Mouse (Mus musculus): ENCODE data around the gene Rnf126. TPM values are rescaled to one million over a fixed set of nuclear protein-coding genes. Genes with fewer than 3 reads are reported as not detected.
A peak's percentile ranks its signal among the peaks of the same experiment; 100 is the strongest.

Gene Rnf126
- polyA plus RNA-seq, 1 experiment from 2014 or later: 77.0 TPM

DNA sequence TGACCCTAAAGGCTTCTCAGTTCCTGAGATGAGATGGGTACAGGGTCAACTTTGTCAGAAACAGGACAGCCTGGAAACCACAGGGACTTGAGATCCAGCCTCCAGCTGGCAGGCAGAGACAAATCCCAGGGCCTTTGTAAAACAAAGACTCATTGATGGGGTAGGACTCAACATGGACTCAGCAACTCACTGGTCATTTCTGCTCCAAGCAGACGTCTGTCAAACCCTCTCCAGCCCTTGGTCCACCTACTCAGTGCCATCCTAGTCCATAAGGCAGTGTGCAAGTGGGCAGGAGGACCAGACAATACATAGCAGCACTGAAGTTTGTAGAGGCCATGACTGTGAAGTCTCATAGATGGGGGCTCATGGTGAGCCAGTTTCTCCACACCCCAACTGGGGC is 53.6 kb downstream of the Rnf126 start:
- peaks cover 13% of the 10 kb centered on the region for H3K4me1 ChIP-seq (ENCODE audit: insufficient read depth, low read length)
- no peak overlapping the region for H3K27ac ChIP-seq (ENCODE audit: low read length)
- H3K36me3 ChIP-seq (ENCODE audit: insufficient read depth, low read length): peaks cover 33% of the 10 kb centered on the region
- H3K4me2 ChIP-seq (replicated peaks; ENCODE audit: low read depth, low read length): no peak overlapping the region
- no peak overlapping the region for H3K9ac ChIP-seq (replicated peaks; ENCODE audit: low read length)
- H3K9me3 ChIP-seq (ENCODE audit: low read length): no peaks in the 10 kb centered on the region
- no peak overlapping the region for H3K4me3 ChIP-seq (ENCODE audit: low read length)
- no peak for ATAC-seq (ENCODE audit: low FRiP score, low TSS enrichment)
- 42% methylated on average over 1 of the region's 1 CpGs for WGBS
- peaks cover 37% of the 10 kb centered on the region for H3K27me3 ChIP-seq (ENCODE audit: insufficient read depth, low read length)

DNA sequence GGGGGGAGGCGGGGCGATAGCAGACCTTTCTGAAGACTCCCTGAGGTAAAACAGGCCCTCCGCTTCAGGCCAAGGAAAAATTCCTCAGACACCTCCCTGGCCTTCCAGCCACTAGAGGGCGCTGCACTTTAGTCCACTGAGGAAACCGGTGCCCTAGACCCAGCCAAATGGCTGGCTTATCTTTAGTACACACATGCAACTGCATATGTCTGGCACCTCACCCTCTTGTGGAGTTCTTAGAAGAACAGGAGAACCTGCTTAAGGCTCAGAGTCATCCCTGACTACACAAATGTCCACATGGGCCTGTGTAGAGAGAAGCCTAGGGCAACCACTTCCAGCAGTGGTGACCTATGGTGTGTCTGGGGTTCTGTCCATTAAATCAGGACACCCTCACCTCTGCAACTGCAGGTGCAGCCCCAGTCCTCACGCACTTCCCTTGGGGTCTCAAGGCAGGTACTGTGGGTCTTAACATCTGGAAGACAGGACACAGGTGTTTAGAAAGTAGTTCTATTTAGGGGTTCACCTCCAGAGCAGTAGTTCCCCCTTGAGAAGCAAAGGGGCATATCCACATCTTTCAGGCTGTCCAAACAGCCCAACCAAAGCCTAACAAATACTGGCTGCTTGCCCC is 54.1 kb downstream of the Rnf126 start:
- ATAC-seq (ENCODE audit: low FRiP score, low TSS enrichment): peak; percentile 21; the same call in 1 of the 2 replicates
- Histone ChIP-seq H3K4me2 (replicated peaks; ENCODE audit: low read depth, low read length) (no peak overlapping the region), H3K4me3 (ENCODE audit: low read length) (no peak overlapping the region), H3K27ac (ENCODE audit: low read length) (no peak overlapping the region), H3K27me3 (ENCODE audit: insufficient read depth, low read length) (peaks cover 32% of the 10 kb centered on the region), H3K9ac (replicated peaks; ENCODE audit: low read length) (no peak overlapping the region), H3K4me1 (ENCODE audit: insufficient read depth, low read length) (peaks cover 13% of the 10 kb centered on the region), H3K9me3 (ENCODE audit: low read length) (no peaks in the 10 kb centered on the region), H3K36me3 (ENCODE audit: insufficient read depth, low read length) (peaks cover 34% of the 10 kb centered on the region)
- WGBS: 19% methylated on average over 4 of the region's 6 CpGs

DNA sequence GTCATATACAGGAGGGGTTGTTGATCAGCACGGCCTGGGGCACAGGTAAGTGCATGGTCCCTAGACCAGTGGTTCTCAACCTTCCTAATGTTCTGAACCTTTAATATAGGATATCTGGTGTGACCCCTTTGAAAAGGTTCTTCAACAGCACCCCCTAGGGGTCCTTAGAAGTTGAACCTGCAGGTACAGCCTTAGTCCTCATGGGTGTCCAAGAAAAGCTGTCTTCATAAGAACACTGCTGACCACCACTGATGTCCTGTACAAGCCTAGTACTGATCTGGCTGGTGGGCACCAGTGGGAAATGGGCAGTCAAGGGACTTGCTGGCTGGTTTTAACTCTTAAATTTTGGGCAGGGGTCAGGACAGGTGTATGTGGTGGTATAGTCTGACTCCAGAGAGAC is 54.7 kb downstream of the Rnf126 start:
- no peak overlapping the region for H3K27ac ChIP-seq (ENCODE audit: low read length)
- no peak overlapping the region for H3K4me3 ChIP-seq (ENCODE audit: low read length)
- H3K4me2 ChIP-seq (replicated peaks; ENCODE audit: low read depth, low read length): no peak overlapping the region
- WGBS: 76% methylated on average over 1 of the region's 1 CpGs
- no peaks in the 10 kb centered on the region for H3K9me3 ChIP-seq (ENCODE audit: low read length)
- H3K27me3 ChIP-seq (ENCODE audit: insufficient read depth, low read length): peaks cover 26% of the 10 kb centered on the region
- no peak overlapping the region for H3K9ac ChIP-seq (replicated peaks; ENCODE audit: low read length)
- no peak for ATAC-seq (ENCODE audit: low FRiP score, low TSS enrichment)
- peaks cover 40% of the 10 kb centered on the region for H3K36me3 ChIP-seq (ENCODE audit: insufficient read depth, low read length)
- peaks cover 15% of the 10 kb centered on the region for H3K4me1 ChIP-seq (ENCODE audit: insufficient read depth, low read length)

DNA sequence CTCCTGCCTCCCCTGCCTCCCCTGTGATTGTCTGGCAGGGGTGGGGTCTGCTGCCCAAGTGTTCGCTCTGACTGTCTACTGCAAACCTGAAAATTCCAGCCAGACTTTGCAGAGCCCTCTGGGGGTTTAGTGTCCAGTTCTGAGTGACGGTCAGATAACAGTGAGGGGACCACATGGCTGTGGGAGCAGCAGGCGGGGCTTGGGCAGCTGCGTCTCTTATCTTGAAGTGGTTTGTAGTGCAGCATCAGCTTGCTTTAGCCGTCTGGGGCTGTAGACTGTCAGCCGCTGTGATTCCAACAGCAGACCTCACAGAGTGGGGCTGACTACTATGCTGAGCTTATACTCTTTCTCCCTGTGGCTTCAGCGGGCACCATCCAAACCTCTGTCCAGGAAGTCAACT is 57.4 kb downstream of the Rnf126 start:
- no peaks in the 10 kb centered on the region for H3K9me3 ChIP-seq (ENCODE audit: low read length)
- H3K4me2 ChIP-seq (replicated peaks; ENCODE audit: low read depth, low read length): no peak overlapping the region
- no peak overlapping the region for H3K9ac ChIP-seq (replicated peaks; ENCODE audit: low read length)
- H3K27ac ChIP-seq (ENCODE audit: low read length): no peak overlapping the region
- H3K4me3 ChIP-seq (ENCODE audit: low read length): no peak overlapping the region
- peaks cover 42% of the 10 kb centered on the region for H3K36me3 ChIP-seq (ENCODE audit: insufficient read depth, low read length)
- no peak for ATAC-seq (ENCODE audit: low FRiP score, low TSS enrichment)
- 80% methylated on average over 7 of the region's 7 CpGs for WGBS
- peaks cover 26% of the 10 kb centered on the region for H3K4me1 ChIP-seq (ENCODE audit: insufficient read depth, low read length)
- no peaks in the 10 kb centered on the region for H3K27me3 ChIP-seq (ENCODE audit: insufficient read depth, low read length)

DNA sequence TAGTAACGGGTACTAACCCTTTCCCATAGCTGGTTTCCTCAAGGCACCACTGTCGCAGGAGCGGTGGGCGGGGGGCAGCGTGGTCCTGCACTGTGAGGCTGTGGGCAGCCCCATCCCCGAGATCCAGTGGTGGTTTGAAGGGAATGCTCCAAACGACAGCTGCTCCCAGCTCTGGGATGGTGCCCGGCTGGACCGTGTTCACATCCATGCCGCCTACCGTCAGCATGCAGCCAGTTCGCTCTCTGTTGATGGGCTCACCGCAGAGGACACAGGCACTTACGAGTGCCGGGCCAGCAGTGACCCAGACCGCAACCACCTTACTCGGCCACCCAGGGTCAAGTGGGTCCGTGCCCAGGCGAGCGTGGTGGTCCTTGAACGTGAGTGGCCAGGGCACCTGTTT is 58.1 kb downstream of the Rnf126 start:
- H3K9ac ChIP-seq (replicated peaks; ENCODE audit: low read length): no peak overlapping the region
- no peaks in the 10 kb centered on the region for H3K27me3 ChIP-seq (ENCODE audit: insufficient read depth, low read length)
- H3K36me3 ChIP-seq (ENCODE audit: insufficient read depth, low read length): peaks cover 42% of the 10 kb centered on the region
- WGBS: 89% methylated on average over 21 of the region's 21 CpGs
- H3K4me1 ChIP-seq (ENCODE audit: insufficient read depth, low read length): peaks cover 26% of the 10 kb centered on the region
- H3K4me2 ChIP-seq (replicated peaks; ENCODE audit: low read depth, low read length): no peak overlapping the region
- no peaks in the 10 kb centered on the region for H3K9me3 ChIP-seq (ENCODE audit: low read length)
- no peak overlapping the region for H3K27ac ChIP-seq (ENCODE audit: low read length)
- no peak overlapping the region for H3K4me3 ChIP-seq (ENCODE audit: low read length)
- no peak for ATAC-seq (ENCODE audit: low FRiP score, low TSS enrichment)

Other genes starting within 250 kb of the Rnf126 start
- gene Plpp2, start 233.2 kb downstream of the Rnf126 start, polyA plus RNA-seq (2015; fragmentation: Nextera tagmentation; extraction: Ambion mirVana): 53.6 and 58.1 TPM in 2 replicates
- gene Mier2, start 211.8 kb downstream of the Rnf126 start, polyA plus RNA-seq (2015; fragmentation: Nextera tagmentation; extraction: Ambion mirVana): 56.2 and 60.1 TPM in 2 replicates
- gene Theg, start 179.6 kb downstream of the Rnf126 start, polyA plus RNA-seq (2015; fragmentation: Nextera tagmentation; extraction: Ambion mirVana): not detected in 2 replicates
- gene C2cd4c, start 152.9 kb downstream of the Rnf126 start, polyA plus RNA-seq (2015; fragmentation: Nextera tagmentation; extraction: Ambion mirVana): 0.04 TPM in 2 replicates
- gene Shc2, start 129.0 kb downstream of the Rnf126 start, polyA plus RNA-seq (2015; fragmentation: Nextera tagmentation; extraction: Ambion mirVana): 5.3 and 9.0 TPM in 2 replicates
- not detected in 2 replicates for gene Odf3l2, start 121.2 kb downstream of the Rnf126 start, polyA plus RNA-seq (2015; fragmentation: Nextera tagmentation; extraction: Ambion mirVana)
- gene Madcam1, start 102.4 kb downstream of the Rnf126 start, polyA plus RNA-seq (2015; fragmentation: Nextera tagmentation; extraction: Ambion mirVana): 2.3 and 2.5 TPM in 2 replicates
- 84.2 and 87.0 TPM in 2 replicates for gene Tpgs1, start 97.6 kb downstream of the Rnf126 start, polyA plus RNA-seq (2015; fragmentation: Nextera tagmentation; extraction: Ambion mirVana)
- gene Cdc34, start 84.8 kb downstream of the Rnf126 start, polyA plus RNA-seq (2015; fragmentation: Nextera tagmentation; extraction: Ambion mirVana): 81.2 and 92.3 TPM in 2 replicates
- 0.75 and 0.81 TPM in 2 replicates for gene Gzmm, start 77.9 kb downstream of the Rnf126 start, polyA plus RNA-seq (2015; fragmentation: Nextera tagmentation; extraction: Ambion mirVana)
- 954 and 1,048 TPM in 2 replicates for gene Bsg, start 62.5 kb downstream of the Rnf126 start, polyA plus RNA-seq (2015; fragmentation: Nextera tagmentation; extraction: Ambion mirVana)
- 0.05 and 0.12 TPM in 2 replicates for gene Hcn2, start 50.3 kb downstream of the Rnf126 start, polyA plus RNA-seq (2015; fragmentation: Nextera tagmentation; extraction: Ambion mirVana)
- gene Polrmt, start 20.4 kb downstream of the Rnf126 start, polyA plus RNA-seq (2015; fragmentation: Nextera tagmentation; extraction: Ambion mirVana): 60.9 and 63.8 TPM in 2 replicates
- 0.14 and 0.39 TPM in 2 replicates for gene Fgf22, start 11.9 kb downstream of the Rnf126 start, polyA plus RNA-seq (2015; fragmentation: Nextera tagmentation; extraction: Ambion mirVana)
- gene Fstl3, start 10.3 kb upstream of the Rnf126 start, polyA plus RNA-seq (2015; fragmentation: Nextera tagmentation; extraction: Ambion mirVana): 23.9 and 26.4 TPM in 2 replicates
- gene Prss57, start 24.0 kb upstream of the Rnf126 start, polyA plus RNA-seq (2015; fragmentation: Nextera tagmentation; extraction: Ambion mirVana): not detected in 2 replicates
- gene Palm, start 26.6 kb upstream of the Rnf126 start, polyA plus RNA-seq (2015; fragmentation: Nextera tagmentation; extraction: Ambion mirVana): 190 and 194 TPM in 2 replicates
- gene Misp, start 54.0 kb upstream of the Rnf126 start, polyA plus RNA-seq (2015; fragmentation: Nextera tagmentation; extraction: Ambion mirVana): 18.2 and 18.5 TPM in 2 replicates
- 431 and 491 TPM in 2 replicates for gene Ptbp1, start 87.5 kb upstream of the Rnf126 start, polyA plus RNA-seq (2015; fragmentation: Nextera tagmentation; extraction: Ambion mirVana)
- 7.9 and 8.2 TPM in 2 replicates for gene Prtn3, start 107.5 kb upstream of the Rnf126 start, polyA plus RNA-seq (2015; fragmentation: Nextera tagmentation; extraction: Ambion mirVana)
- 72.7 and 78.6 TPM in 2 replicates for gene Plppr3, start 107.7 kb upstream of the Rnf126 start, polyA plus RNA-seq (2015; fragmentation: Nextera tagmentation; extraction: Ambion mirVana)
- 0.60 and 0.76 TPM in 2 replicates for gene Elane, start 119.3 kb upstream of the Rnf126 start, polyA plus RNA-seq (2015; fragmentation: Nextera tagmentation; extraction: Ambion mirVana)
- gene Cfd, start 123.9 kb upstream of the Rnf126 start, polyA plus RNA-seq (2015; fragmentation: Nextera tagmentation; extraction: Ambion mirVana): not detected in 2 replicates
- 71.0 and 72.4 TPM in 2 replicates for gene Med16, start 142.0 kb upstream of the Rnf126 start, polyA plus RNA-seq (2015; fragmentation: Nextera tagmentation; extraction: Ambion mirVana)
- gene Gm26602, start 143.9 kb upstream of the Rnf126 start, polyA plus RNA-seq (2015; fragmentation: Nextera tagmentation; extraction: Ambion mirVana): 9.2 TPM in 1 of 2 replicates, not detected in the other
- gene Kiss1r, start 150.0 kb upstream of the Rnf126 start, polyA plus RNA-seq (2015; fragmentation: Nextera tagmentation; extraction: Ambion mirVana): 1.5 and 2.1 TPM in 2 replicates
- gene R3hdm4, start 154.3 kb upstream of the Rnf126 start, polyA plus RNA-seq (2015; fragmentation: Nextera tagmentation; extraction: Ambion mirVana): 169 and 170 TPM in 2 replicates
- 5.5 and 9.2 TPM in 2 replicates for gene Arid3a, start 160.1 kb upstream of the Rnf126 start, polyA plus RNA-seq (2015; fragmentation: Nextera tagmentation; extraction: Ambion mirVana)
- 101 and 113 TPM in 2 replicates for gene Wdr18, start 193.2 kb upstream of the Rnf126 start, polyA plus RNA-seq (2015; fragmentation: Nextera tagmentation; extraction: Ambion mirVana)
- gene Grin3b, start 203.8 kb upstream of the Rnf126 start, polyA plus RNA-seq (2015; fragmentation: Nextera tagmentation; extraction: Ambion mirVana): 0.54 and 0.71 TPM in 2 replicates
- 10.8 and 11.2 TPM in 2 replicates for gene Tmem259, start 217.4 kb upstream of the Rnf126 start, polyA plus RNA-seq (2015; fragmentation: Nextera tagmentation; extraction: Ambion mirVana)
- 309 and 332 TPM in 2 replicates for gene Cnn2, start 221.6 kb upstream of the Rnf126 start, polyA plus RNA-seq (2015; fragmentation: Nextera tagmentation; extraction: Ambion mirVana)
- gene Abca7, start 229.5 kb upstream of the Rnf126 start, polyA plus RNA-seq (2015; fragmentation: Nextera tagmentation; extraction: Ambion mirVana): 4.2 and 4.4 TPM in 2 replicates
- 10.5 and 11.3 TPM in 2 replicates for gene Arhgap45, start 249.7 kb upstream of the Rnf126 start, polyA plus RNA-seq (2015; fragmentation: Nextera tagmentation; extraction: Ambion mirVana)